Mouse (Mus musculus) embryonic facial prominence, embryonic 10.5 days (tissue): ENCODE measurements around the gene D16Ertd472e. TPM values are rescaled to one million over a fixed set of nuclear protein-coding genes. Genes with fewer than 3 reads are reported as not detected.
"Not testable (repeated sequence)": the region's sequence is repeated elsewhere in the genome, so short reads cannot be mapped to it uniquely, and the experiment has no call there.

ENCODE experiments used
- DNase-seq: peaks from one replicate; pipeline ENCODE4 v3.0.0-alpha.2; 2017; ENCODE audit warnings: low spot score
- H3K27ac ChIP-seq: fragments of 300-500 bp; sonication (generic); replicated peaks from 2 replicates; pipeline ENCODE4 v1.5.1; 2016; ENCODE audit warnings: mild to moderate bottlenecking
- H3K27me3 ChIP-seq: fragments of 300-500 bp; sonication (generic); replicated peaks from 2 replicates; pipeline ENCODE4 v1.6.1; 2016; ENCODE audit warnings: low read depth, mild to moderate bottlenecking; ENCODE audit not compliant: poor library complexity, severe bottlenecking
- H3K36me3 ChIP-seq: fragments of 300-500 bp; sonication (generic); replicated peaks from 2 replicates; pipeline ENCODE4 v1.6.1; 2016; ENCODE audit warnings: mild to moderate bottlenecking, moderate library complexity
- H3K4me1 ChIP-seq: fragments of 300-500 bp; sonication (generic); 2 replicates; pipeline ENCODE4 v1.6.1; 2016
- H3K4me3 ChIP-seq: fragments of 300-500 bp; sonication (generic); 2 replicates; pipeline ENCODE4 v1.5.1; 2016; ENCODE audit warnings: mild to moderate bottlenecking, moderate library complexity
- H3K9me3 ChIP-seq: fragments of 300-500 bp; sonication (generic); 2 replicates; pipeline ENCODE4 v1.6.1; 2016; ENCODE audit warnings: mild to moderate bottlenecking
- WGBS: fragments of 180-500 bp; shearing (Covaris S2); methylation state at CpG from one replicate; pipeline ENCODE4 v1.1.7; 2016; 5-methylcytosine and 5-hydroxymethylcytosine counted together
- polyA plus RNA-seq: library from polyadenylated mRNA; unstranded; fragments of >200 nt; fragmentation: Nextera tagmentation; extraction: Ambion mirVana; gene quantifications from 2 replicates; pipeline ENCODE4 v1.2.1, GENCODE M21; 2016

D16Ertd472e gene
- polyA plus RNA-seq, 1 experiment from 2014 or later = 28.3 TPM

DNA sequence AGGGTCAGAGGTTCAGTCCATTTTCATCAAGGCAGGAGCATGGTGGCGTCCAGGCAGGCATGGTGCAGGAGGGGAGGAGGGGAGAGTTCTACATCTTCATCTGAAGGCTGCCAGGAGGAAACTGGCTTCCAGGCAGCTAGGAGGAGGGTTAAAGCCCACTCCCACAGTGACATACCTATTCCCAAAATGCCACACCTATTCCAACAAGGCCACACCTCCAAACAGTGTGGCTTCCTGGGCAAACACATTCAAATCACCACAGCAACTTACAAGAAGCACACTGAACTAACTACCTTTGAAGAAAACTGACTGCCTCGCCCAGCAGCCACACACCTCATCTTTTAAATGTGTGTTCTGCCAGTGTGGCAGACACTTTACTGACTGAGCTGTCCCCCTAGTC is 59.3 kb downstream of the D16Ertd472e start:
- 87% methylated on average over 2 of the region's 2 CpGs for WGBS
- H3K27me3 ChIP-seq = no peaks in the 10 kb centered on the region
- no peaks in the 10 kb centered on the region for H3K4me1 ChIP-seq
- no peak for DNase-seq
- H3K4me3 ChIP-seq = no peak overlapping the region
- H3K9me3 ChIP-seq = no peaks in the 10 kb centered on the region
- no peaks in the 10 kb centered on the region for H3K36me3 ChIP-seq
- H3K27ac ChIP-seq = no peak overlapping the region

DNA sequence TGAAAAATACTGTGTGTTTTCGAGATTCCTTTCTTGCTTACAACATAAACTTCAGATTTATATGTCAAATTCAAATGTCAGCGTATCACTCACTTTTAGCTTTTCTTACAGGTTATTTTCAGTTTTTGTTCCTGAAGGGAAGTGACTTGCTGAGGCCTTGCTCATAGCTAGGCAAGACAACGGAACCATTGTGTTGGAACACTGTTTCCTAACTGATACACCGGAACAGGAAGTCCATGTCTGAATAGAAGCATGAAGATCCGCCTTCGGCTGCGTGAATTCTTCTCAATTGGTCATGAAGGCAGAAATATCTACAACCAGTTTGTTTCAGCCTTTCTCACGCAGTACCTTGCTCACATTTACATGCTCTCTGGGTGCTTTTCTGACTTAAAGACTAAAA is 65.0 kb downstream of the D16Ertd472e start:
- 81% methylated on average over 8 of the region's 8 CpGs for WGBS
- H3K36me3 ChIP-seq = no peaks in the 10 kb centered on the region
- DNase-seq = no peak

DNA sequence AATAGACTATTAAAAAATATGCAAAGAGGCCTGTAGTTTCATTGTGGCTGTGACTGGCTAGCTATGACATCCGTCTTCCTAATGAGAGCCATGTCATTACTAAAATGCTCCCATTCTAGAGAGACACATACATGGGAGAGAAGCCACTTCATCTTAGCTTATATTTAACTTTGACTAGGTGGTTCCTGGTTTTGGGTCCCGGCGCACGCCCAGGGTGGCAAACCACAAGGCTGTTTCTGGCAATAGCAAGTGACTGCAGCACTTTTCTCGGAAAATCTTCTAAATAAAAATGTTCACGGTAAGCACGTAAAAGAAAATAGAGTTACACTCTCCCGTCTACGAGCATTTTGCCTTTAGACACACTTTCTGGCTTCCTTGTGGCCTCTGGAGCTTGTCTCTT is 74.0 kb downstream of the D16Ertd472e start:
- 91% methylated on average over 9 of the region's 9 CpGs for WGBS
- no peaks in the 10 kb centered on the region for H3K4me1 ChIP-seq
- H3K4me3 ChIP-seq = no peak overlapping the region
- no peak overlapping the region for H3K27ac ChIP-seq
- H3K36me3 ChIP-seq = no peaks in the 10 kb centered on the region
- no peaks in the 10 kb centered on the region for H3K27me3 ChIP-seq
- DNase-seq = no peak
- H3K9me3 ChIP-seq = no peaks in the 10 kb centered on the region

More for the DNA sequence above, 65.0 kb downstream of the D16Ertd472e start:
- Histone ChIP-seq H3K9me3 (no peaks in the 10 kb centered on the region), H3K27ac (no peak overlapping the region), H3K27me3 (no peaks in the 10 kb centered on the region), H3K4me1 (no peaks in the 10 kb centered on the region), H3K4me3 (no peak overlapping the region)

DNA sequence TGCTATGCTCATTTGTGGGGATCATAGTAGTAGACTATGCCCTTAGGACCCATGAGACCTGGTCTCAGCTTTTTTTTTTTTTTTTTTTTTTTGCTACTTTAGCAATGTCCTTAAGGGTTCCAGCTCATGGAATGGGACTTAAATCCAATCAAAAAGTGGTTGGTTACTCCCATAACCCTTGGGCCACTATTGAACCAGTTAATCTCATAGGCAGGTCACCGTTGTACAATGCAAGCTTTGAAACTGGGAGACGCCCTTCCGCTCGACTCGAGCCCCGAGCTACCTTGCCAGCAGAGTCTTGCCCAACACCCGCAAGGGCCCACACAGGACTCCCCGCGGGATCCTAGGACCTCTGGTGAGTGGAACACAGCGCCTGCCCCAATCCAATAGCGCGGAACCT is 83.8 kb downstream of the D16Ertd472e start:
- DNase-seq, H3K27me3 ChIP-seq, H3K4me3 ChIP-seq, H3K27ac ChIP-seq, H3K9me3 ChIP-seq, H3K36me3 ChIP-seq: not testable (repeated sequence)
- H3K4me1 ChIP-seq = peaks cover 10% of the 10 kb centered on the region
- 95% methylated on average over 12 of the region's 12 CpGs for WGBS

DNA sequence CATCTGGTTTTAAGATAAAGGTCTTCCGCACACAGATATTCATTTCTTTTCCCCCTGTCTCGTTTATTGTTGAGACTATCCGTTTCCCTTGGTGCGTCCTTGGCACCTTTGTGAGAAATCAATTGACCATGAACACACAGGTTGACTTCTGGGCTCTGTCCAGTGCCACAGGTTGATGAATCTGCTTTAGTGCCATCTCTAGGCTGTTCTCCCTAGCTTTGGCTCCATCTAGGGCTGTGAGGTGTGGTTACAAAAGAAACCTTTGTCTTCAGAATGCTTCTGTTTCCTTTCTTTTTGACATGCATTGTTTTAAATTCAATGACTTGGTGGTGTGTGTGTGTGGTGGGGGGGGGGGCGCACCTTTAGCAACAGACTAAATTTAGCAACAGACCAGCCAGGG is 85.7 kb downstream of the D16Ertd472e start:
- Histone ChIP-seq H3K9me3 (no peaks in the 10 kb centered on the region), H3K27ac (no peak overlapping the region), H3K4me1 (peaks cover 10% of the 10 kb centered on the region), H3K4me3 (no peak overlapping the region), H3K36me3 (no peaks in the 10 kb centered on the region), H3K27me3 (no peaks in the 10 kb centered on the region)
- WGBS = 67% methylated on average over 5 of the region's 5 CpGs
- DNase-seq = no peak

Other genes starting within 250 kb of the D16Ertd472e start
- gene Btg3, start 199.5 kb downstream of the D16Ertd472e start, polyA plus RNA-seq = 31.0 and 36.6 TPM in 2 replicates